Mouse (Mus musculus) spleen, adult 18-20 months (tissue): ENCODE data around the gene Kcnk4.

Experiments used
- DNase-seq, 2 experiments: peaks; one replicate each; pipeline ENCODE4 v3.0.0; 2022; ENCODE audit warnings: mixed read lengths in 2 of 2

The Kcnk4 gene

GRCm38 (mm10) chr19:6874257-6874656, 60.1 kb downstream of the Kcnk4 start:
- DNase-seq, result no peak
